Comparison of ENCODE assay signal across 9 mouse cellular contexts in genomic region chr11:60697561-60697960, GRCm38 (mm10). TPM values are rescaled to one million over a fixed set of nuclear protein-coding genes. Genes with fewer than 3 reads are reported as not detected.
DNase-seq lines count a peak whose midpoint lies in the region; ATAC-seq and TF ChIP-seq lines count a peak whose summit lies in the region.
"Had no signal": no experiment of that assay in that cellular context is flagged by ENCODE, and none has a peak within 500 bp of the region (broad histone marks: within the 10 kb centered on the region; RNA-seq: fewer than 3 reads in every experiment).

No protein-coding gene starts in this region.

- no peak for TF ChIP-seq POLR2A in heart, adult 2 months (IDR thresholded peaks at IDR 0.05; ENCODE audit: insufficient read depth, low read depth, low read length)

- DNase-seq in heart, adult 2 months = no peak
- no peak for DNase-seq in heart, postnatal 14 days
- peak; percentile 11 for DNase-seq in midbrain, embryonic 10.5 days (ENCODE audit: low spot score)
- peak; percentile 1 to 8 for DNase-seq in cerebellum, postnatal 14 days
- DNase-seq in stomach, postnatal 0 days (ENCODE audit: low spot score) = no peak
- no peak for DNase-seq in spleen, adult 12 weeks (ENCODE audit: low spot score)
- no peak for DNase-seq in testis, postnatal 10 days (ENCODE audit: low spot score)
- DNase-seq: adrenal gland, postnatal 36 days had no signal

- H3K27me3 ChIP-seq in heart, adult 2 months (ENCODE audit: control insufficient read depth, insufficient read depth, low read length) = no peaks in the 10 kb centered on the region
- H3K27me3 ChIP-seq in midbrain, embryonic 10.5 days (ENCODE audit: low read depth, poor library complexity, severe bottlenecking) = no peaks in the 10 kb centered on the region
- no peaks in the 10 kb centered on the region for H3K27me3 ChIP-seq in midbrain, embryonic 16.5 days (ENCODE audit: control insufficient read depth, insufficient read depth, low read depth, low read length)
- H3K27me3 ChIP-seq in stomach, postnatal 0 days (ENCODE audit: control insufficient read depth, insufficient read depth, low read length) = no peaks in the 10 kb centered on the region

- peak; percentile 75 for TF ChIP-seq CTCF in heart, adult 2 months (IDR thresholded peaks at IDR 0.05)
- peak; percentile 71 for TF ChIP-seq CTCF in stomach, postnatal 0 days (IDR thresholded peaks at IDR 0.05; ENCODE audit: low read depth)

- no peak overlapping the region for H3K9ac ChIP-seq in heart, adult 2 months (ENCODE audit: low read depth, low read length)
- no peak overlapping the region for H3K9ac ChIP-seq in midbrain, embryonic 16.5 days (ENCODE audit: low read depth, low read length)
- no peak overlapping the region for H3K9ac ChIP-seq in stomach, postnatal 0 days (ENCODE audit: low read length)

- H3K4me3 ChIP-seq in heart, adult 2 months = no peak overlapping the region
- H3K4me3 ChIP-seq in midbrain, embryonic 10.5 days = no peak overlapping the region
- no peak overlapping the region for H3K4me3 ChIP-seq in midbrain, embryonic 16.5 days (ENCODE audit: low read depth, low read length)
- H3K4me3 ChIP-seq in stomach, postnatal 0 days (ENCODE audit: low read depth, low read length) = no peak overlapping the region

- no peaks in the 10 kb centered on the region for H3K36me3 ChIP-seq in heart, adult 2 months (ENCODE audit: control insufficient read depth, insufficient read depth, low read length)
- H3K36me3 ChIP-seq in midbrain, embryonic 10.5 days = peaks cover 12% of the 10 kb centered on the region
- H3K36me3 ChIP-seq in midbrain, embryonic 16.5 days (ENCODE audit: control insufficient read depth, insufficient read depth, low read length) = no peaks in the 10 kb centered on the region
- H3K36me3 ChIP-seq in stomach, postnatal 0 days (ENCODE audit: control insufficient read depth, insufficient read depth, low read length) = no peaks in the 10 kb centered on the region

- intact Hi-C loops in heart, adult 2 months (cut with DNase I) = loop anchor here (1.0 to 5.0 kb wide), 2 partner anchors 132 to 230 kb away; no protein-coding TSS in a partner anchor
- intact Hi-C loops in heart, postnatal 14 days (cut with DNase I) = loop anchor here (5.0 to 10.0 kb wide), 2 partner anchors 80 to 397 kb away; partner anchors contain the start of genes Smcr8 and Top3a

- no peak for ATAC-seq in midbrain, embryonic 16.5 days
- ATAC-seq in stomach, postnatal 0 days (ENCODE audit: low FRiP score, low TSS enrichment) = no peak

- peak overlapping the region; percentile 84; the same call in 1 of the 2 replicates for H3K27ac ChIP-seq in heart, adult 2 months
- peak overlapping the region; percentile 98 for H3K27ac ChIP-seq in midbrain, embryonic 10.5 days (replicated peaks)
- no peak overlapping the region for H3K27ac ChIP-seq in midbrain, embryonic 16.5 days (ENCODE audit: low read length)
- no peak overlapping the region for H3K27ac ChIP-seq in stomach, postnatal 0 days (replicated peaks)

- peaks cover 4% of the 10 kb centered on the region for H3K4me1 ChIP-seq in heart, adult 2 months (ENCODE audit: control insufficient read depth, insufficient read depth, low read length)
- peaks cover 39% of the 10 kb centered on the region for H3K4me1 ChIP-seq in midbrain, embryonic 10.5 days
- peaks cover 30% of the 10 kb centered on the region for H3K4me1 ChIP-seq in midbrain, embryonic 16.5 days (ENCODE audit: control insufficient read depth, insufficient read depth, low read length)
- H3K4me1 ChIP-seq in stomach, postnatal 0 days (replicated peaks; ENCODE audit: control insufficient read depth, insufficient read depth) = peaks cover 4% of the 10 kb centered on the region; the same call in 1 of the 2 replicates

- no peak overlapping the region for H3K4me2 ChIP-seq in midbrain, embryonic 16.5 days (ENCODE audit: low read length)
- no peak overlapping the region for H3K4me2 ChIP-seq in stomach, postnatal 0 days (replicated peaks; ENCODE audit: low read depth)

- WGBS in heart, adult 2 months = 62% methylated on average over 2 of the region's 2 CpGs
- WGBS in midbrain, embryonic 10.5 days = 67% methylated on average over 2 of the region's 2 CpGs
- WGBS in midbrain, embryonic 16.5 days = 68% methylated on average over 2 of the region's 2 CpGs
- WGBS in stomach, postnatal 0 days = 70% methylated on average over 2 of the region's 2 CpGs

- TF ChIP-seq EP300 in heart, adult 2 months (IDR thresholded peaks at IDR 0.05; ENCODE audit: insufficient read depth, low read depth, low read length) = no peak
- no peak for TF ChIP-seq EP300 in stomach, postnatal 0 days (optimal IDR thresholded peaks at IDR 0.05)

- H3K9me3 ChIP-seq in midbrain, embryonic 10.5 days (replicated peaks) = no peaks in the 10 kb centered on the region
- no peaks in the 10 kb centered on the region for H3K9me3 ChIP-seq in midbrain, embryonic 16.5 days (replicated peaks; ENCODE audit: control insufficient read depth, low read length, poor library complexity, severe bottlenecking)
- H3K9me3 ChIP-seq in stomach, postnatal 0 days (ENCODE audit: control insufficient read depth, low read length) = no peaks in the 10 kb centered on the region

- H3K79me2 ChIP-seq in heart, adult 2 months (replicated peaks; ENCODE audit: control insufficient read depth, insufficient read depth, low read length) = no peaks in the 10 kb centered on the region

RNA-seq across cellular contexts. Expression of gene Llgl1, which starts 2.0 kb away (rescaled TPM):
- total RNA-seq in heart, adult 2 months (2021) = 10 to 100 TPM; 11.1 TPM
- 23.5 and 25.9 TPM in 2 replicates for polyA plus RNA-seq in heart, adult 2 months (2012; rRNA removed)
- 10 to 100 TPM; 16.9 to 18.0 TPM for total RNA-seq in heart, postnatal 14 days (2021)
- polyA plus RNA-seq in midbrain, embryonic 10.5 days (2016; fragmentation: Nextera tagmentation; extraction: Ambion mirVana) = 147 and 158 TPM in 2 replicates
- 44.4 and 46.8 TPM in 2 replicates for polyA plus RNA-seq in midbrain, embryonic 16.5 days (2015; fragmentation: Nextera tagmentation; extraction: Ambion mirVana)
- polyA plus RNA-seq in stomach, postnatal 0 days (2015; fragmentation: Nextera tagmentation; extraction: Ambion mirVana) = 13.6 and 14.4 TPM in 2 replicates

RNA-seq across cellular contexts. Expression of gene Flii, which starts 29.5 kb away (rescaled TPM):
- total RNA-seq in heart, adult 2 months (2021) = 100 to 1,000 TPM; 127 to 130 TPM
- 152 and 168 TPM in 2 replicates for polyA plus RNA-seq in heart, adult 2 months (2012; rRNA removed)
- 100 to 1,000 TPM; 106 to 112 TPM for total RNA-seq in heart, postnatal 14 days (2021)
- 74.8 and 82.6 TPM in 2 replicates for polyA plus RNA-seq in midbrain, embryonic 10.5 days (2016; fragmentation: Nextera tagmentation; extraction: Ambion mirVana)
- polyA plus RNA-seq in midbrain, embryonic 16.5 days (2015; fragmentation: Nextera tagmentation; extraction: Ambion mirVana) = 78.5 and 79.2 TPM in 2 replicates
- 51.1 and 54.1 TPM in 2 replicates for polyA plus RNA-seq in stomach, postnatal 0 days (2015; fragmentation: Nextera tagmentation; extraction: Ambion mirVana)

RNA-seq across cellular contexts. Expression of gene Mief2, which starts 30.6 kb away (rescaled TPM):
- total RNA-seq in heart, adult 2 months (2021) = 10 to 100 TPM; 31.1 to 36.2 TPM
- polyA plus RNA-seq in heart, adult 2 months (2012; rRNA removed) = 34.8 and 42.2 TPM in 2 replicates
- 10 to 100 TPM; 28.0 to 28.5 TPM for total RNA-seq in heart, postnatal 14 days (2021)
- polyA plus RNA-seq in midbrain, embryonic 10.5 days (2016; fragmentation: Nextera tagmentation; extraction: Ambion mirVana) = 14.6 and 15.6 TPM in 2 replicates
- 23.6 and 24.6 TPM in 2 replicates for polyA plus RNA-seq in midbrain, embryonic 16.5 days (2015; fragmentation: Nextera tagmentation; extraction: Ambion mirVana)
- polyA plus RNA-seq in stomach, postnatal 0 days (2015; fragmentation: Nextera tagmentation; extraction: Ambion mirVana) = 8.5 and 9.8 TPM in 2 replicates

Comparison
In these comparisons a context has a peak if more than half of its experiments do, and no peak if none do; other contexts are left out.
1. H3K27ac ChIP-seq: peak in heart, adult 2 months (single experiment) and midbrain, embryonic 10.5 days (single experiment); none in midbrain, embryonic 16.5 days (single experiment) and stomach, postnatal 0 days (single experiment).
2. DNase-seq: peak in midbrain, embryonic 10.5 days (single experiment) and cerebellum, postnatal 14 days (2 of 2); none in heart, adult 2 months (0 of 2), heart, postnatal 14 days (0 of 2), stomach, postnatal 0 days (single experiment), spleen, adult 12 weeks (single experiment) and testis, postnatal 10 days (single experiment).